Mouse (Mus musculus): Measurements from ENCODE around the gene Spsb2. TPM values are rescaled to one million over a fixed set of nuclear protein-coding genes. Genes with fewer than 3 reads are reported as not detected.
A peak's percentile ranks its signal among the peaks of the same experiment; 100 is the strongest.
"Not testable (repeated sequence)": the region's sequence is repeated elsewhere in the genome, so short reads cannot be mapped to it uniquely, and the experiment has no call there.

The Spsb2 gene
- total RNA-seq, 2 experiments from 2014 or later: 16.9 to 25.4 TPM

GRCm38 (mm10) chr6:124817125-124817524, 8.7 kb downstream of the Spsb2 start:
- DNase-seq: no peak

GRCm38 (mm10) chr6:124817563-124817962, 9.1 kb downstream of the Spsb2 start:
- no peak for DNase-seq

GRCm38 (mm10) chr6:124817971-124818370, 9.5 kb downstream of the Spsb2 start:
- DNase-seq: no peak

DNA sequence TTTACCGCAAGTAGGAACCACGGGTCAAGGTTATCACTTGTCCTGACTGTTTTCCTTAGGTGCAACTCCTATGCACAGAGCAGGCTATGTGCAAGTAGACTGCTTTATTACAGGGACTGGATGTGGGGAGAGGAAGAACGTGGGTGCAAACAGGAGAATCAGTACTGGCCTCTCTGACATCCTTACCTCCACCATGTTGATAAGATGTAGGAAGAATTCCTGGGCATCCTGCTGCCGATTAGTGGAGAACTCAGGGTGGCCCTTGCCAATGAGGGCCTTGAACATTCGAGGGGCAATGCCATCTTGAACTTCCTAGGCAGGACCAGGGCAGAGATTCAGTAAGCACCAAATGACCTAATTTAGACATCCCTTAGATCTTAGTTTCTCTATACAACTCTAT, 12.4 kb downstream of the Spsb2 start:
- DNase-seq: no peak

- no peak for DNase-seq
Observed at GRCm38 (mm10) chr6:124822049-124822448, 13.6 kb downstream of the Spsb2 start.

- DNase-seq: peak; percentile 75 to 76
Observed at GRCm38 (mm10) chr6:124828101-124828592, 19.7 kb downstream of the Spsb2 start.

GRCm38 (mm10) chr6:124828868-124829798, 20.7 kb downstream of the Spsb2 start, which contains the start of the genes Usp5 and Cdca3:
Usp5 (minus strand) TSS chr6:124829484.
Cdca3 (plus strand) TSS chr6:124829547.
- peak; percentile 98 to 99 for DNase-seq

DNA sequence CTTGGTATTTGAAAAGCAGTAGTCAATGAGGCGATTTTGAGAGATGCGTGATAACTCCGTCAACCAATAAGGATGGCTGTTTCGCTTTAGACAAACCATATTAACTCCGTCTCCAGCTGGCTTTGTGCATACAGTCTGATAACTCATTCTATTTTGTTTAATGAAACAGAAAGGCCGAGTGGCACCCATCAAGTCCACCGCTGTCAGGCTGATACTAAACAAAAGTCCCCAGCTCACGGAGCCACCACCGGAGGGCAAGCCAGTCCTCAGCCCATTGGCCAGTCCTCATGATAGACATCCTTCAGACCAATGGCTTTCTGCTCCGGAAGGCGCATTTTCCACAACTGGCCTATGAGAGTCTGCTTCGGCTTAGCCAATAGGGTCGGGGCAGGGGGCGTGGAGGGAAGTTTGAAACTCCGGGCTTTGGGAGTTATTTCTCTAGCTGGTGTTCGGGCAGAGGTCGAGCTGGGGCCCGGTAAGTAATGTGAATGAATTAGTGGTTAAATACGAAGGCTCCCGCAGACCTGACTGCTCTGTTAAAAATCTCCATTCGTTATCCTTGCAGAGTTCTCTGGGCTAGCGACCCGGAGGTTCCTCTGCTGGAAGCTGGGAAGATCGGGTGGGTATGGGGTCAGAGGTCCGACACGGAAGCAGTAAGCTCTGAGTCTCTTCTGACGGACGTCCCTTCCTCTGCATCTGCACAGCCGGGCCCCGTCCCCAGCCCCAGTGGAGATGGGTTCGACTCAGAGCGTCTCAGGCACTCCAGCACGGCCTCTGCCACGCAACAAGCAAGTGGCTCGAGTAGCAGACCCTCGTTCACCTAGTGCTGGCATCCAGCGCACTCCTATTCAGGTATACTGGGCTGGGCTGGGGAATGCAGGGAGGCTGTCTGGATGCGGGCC, 21.6 kb downstream of the Spsb2 start:
- peak; percentile 92 to 94 for DNase-seq

DNA sequence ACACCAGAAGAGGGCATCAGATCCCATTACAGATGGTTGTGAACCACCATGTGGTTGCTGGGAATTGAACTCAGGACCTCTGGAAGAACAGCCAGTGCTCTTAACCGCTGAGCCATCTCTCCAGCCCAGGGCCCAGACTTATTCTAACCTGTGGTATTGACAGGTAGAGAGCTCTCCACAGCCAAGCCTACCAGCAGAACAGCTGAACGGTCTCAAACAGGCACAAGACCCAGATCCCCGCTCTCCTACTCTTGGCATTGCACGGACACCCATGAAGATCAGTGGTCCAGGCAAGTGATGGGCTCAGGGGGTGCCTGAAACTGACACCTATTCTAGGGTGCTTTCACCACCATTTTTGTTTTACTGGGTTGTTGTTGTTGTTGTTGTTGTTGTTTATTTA, 22.7 kb downstream of the Spsb2 start:
- DNase-seq: not testable (repeated sequence)

DNA sequence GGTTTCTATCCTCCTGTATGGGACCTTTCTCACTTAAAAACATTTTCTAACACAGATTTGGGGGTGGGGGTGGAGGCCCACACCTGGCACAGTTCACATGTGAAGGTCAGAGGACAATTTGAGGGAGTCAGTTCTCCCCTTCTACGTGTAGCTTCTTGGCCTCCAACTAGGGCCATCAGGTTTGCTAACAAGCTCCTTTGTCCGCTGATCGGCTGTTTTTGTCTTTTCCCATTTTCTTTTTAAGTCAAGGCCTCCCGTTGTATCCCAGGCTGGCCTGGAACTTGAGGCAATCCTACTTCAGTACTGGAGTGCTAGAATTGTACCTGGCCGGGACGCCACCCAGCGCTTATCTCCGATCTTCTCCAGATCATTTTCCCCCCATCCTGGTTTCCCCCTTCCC, 23.2 kb downstream of the Spsb2 start:
- DNase-seq: no peak

DNA sequence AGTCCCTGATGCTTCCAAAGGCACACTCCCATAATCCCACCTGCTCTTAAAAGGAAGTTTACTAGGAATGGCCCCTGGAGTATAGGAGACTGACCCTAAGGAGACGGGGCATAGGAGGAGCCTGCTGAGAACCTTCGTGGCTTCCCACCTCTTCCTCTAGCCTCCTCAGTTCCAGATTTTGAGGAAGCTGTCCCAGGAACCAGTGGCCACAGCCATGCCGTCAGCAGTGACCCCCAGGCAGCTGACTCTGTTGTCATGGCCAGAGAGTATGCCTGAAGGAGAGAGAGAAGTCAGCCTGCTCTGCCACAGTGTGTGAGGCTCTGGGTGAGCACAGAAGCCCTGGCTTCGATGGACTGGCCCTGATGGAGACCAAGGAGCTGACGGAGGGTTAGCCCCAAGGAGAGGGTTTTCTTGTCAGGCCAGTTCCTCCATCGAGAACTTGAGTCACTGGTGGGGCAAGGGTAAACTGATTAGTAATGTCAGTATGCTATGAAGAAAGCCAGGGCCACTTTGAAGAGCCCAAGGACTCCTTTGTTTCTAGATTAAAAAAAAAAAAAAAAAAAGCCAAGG, 26.1 kb downstream of the Spsb2 start:
- no peak for DNase-seq

GRCm38 (mm10) chr6:124835531-124835930, 27.1 kb downstream of the Spsb2 start:
- DNase-seq: no peak

DNA sequence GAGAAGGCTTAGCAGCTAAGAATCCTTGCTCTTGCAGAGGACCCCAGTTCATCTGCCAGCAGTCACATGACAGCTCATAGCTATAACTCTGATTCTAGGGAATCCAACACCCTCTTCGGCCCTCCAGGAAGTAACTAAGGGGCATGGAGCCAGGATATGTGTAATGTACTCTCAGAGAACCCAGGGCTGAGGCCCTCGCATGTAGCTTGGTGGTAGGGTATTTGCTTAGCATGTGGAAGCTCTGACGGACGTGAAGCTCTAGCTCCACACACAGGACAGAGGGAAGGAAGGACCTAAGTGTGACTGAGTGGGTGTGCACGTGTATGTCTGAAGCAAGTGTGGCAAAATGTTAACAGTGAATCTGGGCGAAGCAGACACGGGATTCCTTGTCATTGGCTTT, 27.9 kb downstream of the Spsb2 start:
- DNase-seq: no peak

- DNase-seq: peak in 1 of 2 experiments; percentile 43
Observed at GRCm38 (mm10) chr6:124839805-124840204, 31.3 kb downstream of the Spsb2 start.

- peak in 1 of 2 experiments; percentile 25 for DNase-seq
Observed at GRCm38 (mm10) chr6:124840241-124841167, 32.0 kb downstream of the Spsb2 start, which contains the start of gene Gnb3. Gnb3 (minus strand) TSS chr6:124840275.

- peak; percentile 90 for DNase-seq
Observed at GRCm38 (mm10) chr6:124847305-124847704, 38.8 kb downstream of the Spsb2 start.

GRCm38 (mm10) chr6:124850535-124850934, 42.1 kb downstream of the Spsb2 start:
- no peak for DNase-seq

DNA sequence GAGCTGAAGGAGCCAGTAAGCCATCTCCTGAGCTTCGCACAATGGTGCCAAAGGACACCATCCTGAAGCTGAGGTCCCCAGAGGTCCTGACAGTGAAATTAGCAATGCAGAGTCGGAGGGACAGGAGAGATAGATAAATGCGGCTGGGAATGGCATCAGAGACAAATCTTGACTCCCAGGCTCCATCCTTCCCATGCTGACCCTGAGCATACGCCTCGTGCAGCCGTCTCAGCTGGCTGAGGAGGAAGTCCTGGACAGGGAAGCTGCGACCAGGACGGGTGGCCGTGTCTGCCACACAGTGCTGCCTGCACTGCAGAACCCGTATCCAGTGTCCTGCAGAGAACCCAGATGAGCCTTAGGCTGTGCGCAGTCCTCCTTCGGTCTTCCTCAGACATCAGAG, 46.2 kb downstream of the Spsb2 start:
- DNase-seq: no peak

- DNase-seq: no peak
Observed at GRCm38 (mm10) chr6:124856321-124856720, 47.9 kb downstream of the Spsb2 start.

DNA sequence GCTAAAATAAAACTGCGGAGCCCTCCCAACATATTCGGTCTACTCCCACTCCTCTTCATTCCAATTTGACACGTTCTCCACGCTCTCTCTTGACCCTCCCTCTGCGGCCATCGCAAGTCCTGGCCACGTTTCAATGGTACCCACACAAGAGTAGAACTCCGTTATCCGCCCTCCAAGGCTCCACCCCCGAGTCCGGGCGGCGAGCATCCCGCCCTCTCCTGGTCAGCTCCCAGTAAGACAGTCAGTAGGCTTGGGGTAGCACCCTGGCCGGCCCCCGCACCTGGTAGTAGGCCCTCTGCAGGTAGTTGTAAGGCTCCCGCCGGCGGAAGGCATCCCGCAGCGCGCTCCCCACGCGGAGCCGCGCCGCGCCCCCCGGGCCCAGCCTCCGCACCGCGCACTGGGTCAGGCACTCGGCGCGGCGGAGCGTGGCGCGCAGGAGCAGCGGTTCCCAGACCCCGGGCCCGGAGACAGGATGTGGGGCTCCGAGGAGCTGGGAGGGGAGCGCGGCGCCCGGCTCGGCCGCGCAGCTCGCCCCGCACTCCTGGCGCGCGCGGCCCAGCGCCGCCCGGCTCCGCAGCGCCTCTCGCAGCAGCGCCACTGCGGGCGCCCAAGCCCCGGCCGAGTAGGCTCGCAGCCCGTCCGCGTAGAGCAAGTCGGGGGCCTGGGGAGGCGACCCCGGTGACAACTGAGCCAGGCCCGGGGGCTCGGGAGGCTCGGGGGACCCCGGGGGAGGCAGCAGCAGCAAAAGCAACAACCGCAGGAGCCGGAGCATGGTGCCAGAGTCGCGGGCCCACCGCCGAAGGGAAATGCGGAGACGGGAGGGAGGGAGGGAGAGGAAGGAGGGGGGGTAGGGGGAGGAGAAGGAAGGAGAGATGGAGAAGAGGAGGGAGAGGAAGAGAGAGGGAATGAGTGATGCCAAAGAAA, 48.7 kb downstream of the Spsb2 start, which contains the start of gene P3h3:
Gene P3h3 (minus strand): TSS at position 837 of the 924 bp plus-strand sequence.
- DNase-seq: peak; percentile 83 to 88

All from adrenal gland, postnatal 36 days (tissue).